Mouse (Mus musculus): Measurements from ENCODE around the gene Inip. TPM values are rescaled to one million over a fixed set of nuclear protein-coding genes. Genes with fewer than 3 reads are reported as not detected.

Gene Inip
- polyA plus RNA-seq, 1 experiment from 2014 or later: 100 TPM

DNA sequence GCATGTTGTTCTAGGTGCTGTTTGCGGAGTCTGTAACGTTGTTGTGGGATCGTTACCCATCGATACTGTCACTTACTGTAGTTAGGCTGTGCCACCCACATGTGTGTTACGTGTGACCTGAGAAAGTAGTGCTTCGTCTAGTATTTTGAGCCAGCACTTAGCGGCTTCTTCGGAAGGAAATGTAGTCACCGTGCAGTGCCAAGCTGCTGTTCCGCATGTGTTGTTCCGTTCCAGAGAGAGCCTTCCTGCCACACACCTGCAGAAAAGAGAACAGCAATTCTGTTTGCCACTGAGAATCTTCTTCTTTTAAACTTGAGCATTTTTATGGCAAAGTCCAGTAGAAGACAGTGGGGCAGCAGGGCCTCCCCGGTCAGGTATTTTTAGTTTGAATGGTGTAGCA is 74.9 kb downstream of the Inip start:
- no peak overlapping the region for H3K9ac ChIP-seq
- H3K4me2 ChIP-seq: no peak overlapping the region
- WGBS: 90% methylated on average over 12 of the region's 12 CpGs
- H3K4me3 ChIP-seq (replicated peaks): no peak overlapping the region
- H3K4me1 ChIP-seq: peaks cover 9% of the 10 kb centered on the region
- H3K36me3 ChIP-seq (replicated peaks): no peaks in the 10 kb centered on the region
- H3K27ac ChIP-seq: no peak overlapping the region
- H3K27me3 ChIP-seq: no peaks in the 10 kb centered on the region
- no peak for ATAC-seq (ENCODE audit: low FRiP score)
- H3K9me3 ChIP-seq: no peaks in the 10 kb centered on the region

DNA sequence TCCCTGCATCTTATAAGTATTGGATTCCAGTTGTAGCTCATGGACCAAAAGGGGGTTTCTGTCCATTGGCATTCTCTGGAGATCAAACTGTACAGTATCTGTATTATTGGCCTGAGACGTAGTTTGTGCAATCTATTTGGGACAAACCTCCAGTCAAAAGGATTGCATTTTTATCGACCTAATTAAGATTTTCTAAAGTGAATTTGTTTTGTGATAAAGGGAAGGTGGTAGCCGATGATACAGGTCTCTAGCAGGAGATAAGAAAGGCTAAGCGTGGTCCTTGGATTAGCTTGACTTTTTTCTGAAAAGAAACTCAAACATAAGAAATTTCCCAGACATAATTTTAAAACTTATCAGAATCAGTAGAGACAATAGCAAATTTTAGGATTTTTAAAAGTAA is 75.8 kb downstream of the Inip start:
- Histone ChIP-seq H3K9ac (no peak overlapping the region), H3K4me3 (replicated peaks) (no peak overlapping the region), H3K4me2 (no peak overlapping the region), H3K36me3 (replicated peaks) (no peaks in the 10 kb centered on the region), H3K9me3 (no peaks in the 10 kb centered on the region), H3K4me1 (peaks cover 9% of the 10 kb centered on the region), H3K27ac (no peak overlapping the region), H3K27me3 (no peaks in the 10 kb centered on the region)
- WGBS: 86% methylated on average over 4 of the region's 4 CpGs
- no peak for ATAC-seq (ENCODE audit: low FRiP score)

DNA sequence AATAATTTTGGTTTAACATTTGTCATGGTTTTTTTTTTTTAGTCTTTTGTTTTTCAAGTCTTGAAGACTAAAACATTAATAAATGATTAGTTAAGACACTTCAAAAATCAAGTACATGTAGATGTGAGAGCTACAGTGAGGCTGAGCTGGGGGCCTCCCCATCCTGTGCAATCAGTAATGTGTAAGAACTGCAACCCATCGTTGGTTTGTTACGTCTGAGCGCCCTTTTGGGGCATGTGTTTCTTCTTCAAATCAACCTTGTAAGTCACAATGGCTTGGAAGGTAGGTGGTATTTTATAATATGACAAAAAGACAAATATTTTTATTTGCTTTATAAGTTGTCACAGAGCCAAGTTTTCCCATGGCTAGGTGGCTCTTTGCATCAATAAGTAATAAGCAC is 79.6 kb downstream of the Inip start:
- H3K9ac ChIP-seq: no peak overlapping the region
- H3K9me3 ChIP-seq: no peaks in the 10 kb centered on the region
- peaks cover 11% of the 10 kb centered on the region for H3K36me3 ChIP-seq (replicated peaks)
- no peaks in the 10 kb centered on the region for H3K27me3 ChIP-seq
- no peak for ATAC-seq (ENCODE audit: low FRiP score)
- 0 out of 2 replicates have a peak, but pooled peaks cover 3% of the 10 kb centered on the region for H3K4me1 ChIP-seq
- no peak overlapping the region for H3K27ac ChIP-seq
- no peak overlapping the region for H3K4me2 ChIP-seq
- no peak overlapping the region for H3K4me3 ChIP-seq (replicated peaks)
- WGBS: 88% methylated on average over 3 of the region's 3 CpGs

Other genes with a start within 250 kb of the Inip start
- 27.6 and 28.1 TPM in 2 replicates for gene Hsdl2, start 220.0 kb downstream of the Inip start, polyA plus RNA-seq (2016; fragmentation: Nextera tagmentation; extraction: Ambion mirVana)
- 55.3 and 57.2 TPM in 2 replicates for gene E130308A19Rik, start 175.4 kb downstream of the Inip start, polyA plus RNA-seq (2016; fragmentation: Nextera tagmentation; extraction: Ambion mirVana)
- gene Snx30, start 4.3 kb upstream of the Inip start, polyA plus RNA-seq (2016; fragmentation: Nextera tagmentation; extraction: Ambion mirVana): 12.1 and 13.4 TPM in 2 replicates
- gene Slc46a2, start 113.5 kb upstream of the Inip start, polyA plus RNA-seq (2016; fragmentation: Nextera tagmentation; extraction: Ambion mirVana): 0.06 TPM in 1 of 2 replicates, not detected in the other
- not detected in 2 replicates for gene Mup4, start 159.1 kb upstream of the Inip start, polyA plus RNA-seq (2016; fragmentation: Nextera tagmentation; extraction: Ambion mirVana)
- not detected in 2 replicates for gene Mup6, start 162.7 kb upstream of the Inip start, polyA plus RNA-seq (2016; fragmentation: Nextera tagmentation; extraction: Ambion mirVana)